Mouse (Mus musculus) NIH3T3 (cell line): ENCODE data around the gene Rora.

Experiments
- DNase-seq: peaks from one replicate; pipeline ENCODE4 v3.0.0-alpha.2; 2012; ENCODE audit warnings: low read depth

Gene Rora

DNA sequence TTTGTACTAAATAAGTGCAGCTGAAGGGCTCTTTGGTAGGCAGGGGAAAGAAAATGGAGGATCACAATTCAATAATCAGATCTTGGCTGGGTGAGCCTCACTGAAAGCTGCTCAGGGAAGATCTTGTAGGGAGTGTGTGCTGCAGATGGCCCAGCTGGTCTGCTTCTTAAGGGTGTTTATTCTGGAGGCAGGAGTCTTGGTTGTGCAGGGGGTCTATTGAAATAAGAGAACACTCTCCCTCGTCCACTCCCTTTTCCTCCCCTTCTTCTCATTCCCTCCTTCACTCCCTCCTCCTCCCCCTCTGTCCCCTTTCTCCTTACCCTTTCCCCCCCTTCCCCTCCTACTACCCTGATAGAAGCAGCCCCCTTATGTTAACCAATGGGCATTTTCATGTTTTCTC lies 167.8 kb downstream of the Rora start:
- no peak for DNase-seq

GRCm38 (mm10) chr9:68823292-68823691 lies 169.7 kb downstream of the Rora start:
- no peak for DNase-seq

GRCm38 (mm10) chr9:68825107-68825506 lies 171.5 kb downstream of the Rora start:
- no peak for DNase-seq

- no peak for DNase-seq
Measured at GRCm38 (mm10) chr9:68825841-68826240, 172.3 kb downstream of the Rora start.

- DNase-seq, result peak; percentile 31
Measured at GRCm38 (mm10) chr9:68827441-68827840, 173.9 kb downstream of the Rora start.

DNA sequence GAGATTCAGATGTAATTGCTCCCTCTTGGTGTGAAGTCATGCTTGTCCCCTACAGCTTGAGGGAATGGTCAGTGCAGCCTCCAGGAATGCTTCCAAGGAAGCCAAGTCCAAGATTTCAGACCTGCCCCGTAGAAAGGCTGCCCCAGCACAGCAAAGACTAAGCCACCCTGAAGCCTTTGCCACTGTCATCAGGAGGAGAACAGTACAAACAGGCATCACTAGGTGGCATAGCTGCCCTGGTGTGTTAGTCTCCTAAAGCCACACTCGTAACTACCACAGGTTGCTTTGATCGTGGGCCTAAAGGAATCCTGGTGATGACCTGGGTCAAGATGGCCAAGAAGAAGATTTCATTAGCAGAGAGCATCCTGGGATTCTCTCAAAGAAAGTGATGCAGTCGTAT lies 176.3 kb downstream of the Rora start:
- no peak for DNase-seq

DNA sequence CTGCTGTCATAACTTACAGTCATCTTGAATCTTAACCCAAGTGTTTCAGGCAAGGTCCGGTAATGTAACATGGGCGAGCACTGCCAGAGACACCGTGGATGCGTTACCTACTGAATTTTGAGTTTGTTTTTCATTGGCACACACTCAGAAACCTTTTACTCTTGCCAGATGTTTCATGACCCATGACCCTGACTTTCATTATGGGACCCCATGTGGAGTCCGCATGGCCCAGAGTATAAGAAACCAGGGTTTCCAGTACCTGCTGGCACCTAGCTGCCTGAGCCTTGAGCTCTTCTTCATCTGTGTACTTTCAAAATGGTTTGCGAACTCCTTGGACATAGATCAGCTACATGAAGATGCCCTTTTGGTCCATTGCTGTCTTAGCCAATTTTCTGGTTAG lies 179.7 kb downstream of the Rora start:
- no peak for DNase-seq

- DNase-seq, result no peak
Measured at GRCm38 (mm10) chr9:68835037-68835649, 181.6 kb downstream of the Rora start.

- DNase-seq, result no peak
Measured at GRCm38 (mm10) chr9:68842134-68842892, 188.7 kb downstream of the Rora start.

DNA sequence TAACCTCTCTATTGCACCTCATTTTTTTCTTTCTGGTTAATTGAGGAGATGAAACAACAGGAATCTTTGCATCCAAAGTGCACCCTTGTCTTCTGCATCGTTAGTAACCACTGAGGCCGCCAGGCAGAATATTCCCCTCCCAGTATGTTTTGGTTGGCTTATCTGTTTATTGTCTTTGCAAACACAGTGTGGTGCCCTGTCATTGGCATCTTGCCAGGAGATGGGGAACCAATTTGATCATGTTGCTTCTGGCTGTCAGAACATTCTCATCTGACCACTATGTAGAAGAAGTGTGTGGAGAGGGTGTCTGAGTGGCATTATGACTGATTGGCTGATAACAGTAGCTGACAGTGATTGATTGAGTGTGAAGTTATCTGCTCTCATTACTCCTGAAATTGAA lies 192.0 kb downstream of the Rora start:
- DNase-seq, result no peak

DNA sequence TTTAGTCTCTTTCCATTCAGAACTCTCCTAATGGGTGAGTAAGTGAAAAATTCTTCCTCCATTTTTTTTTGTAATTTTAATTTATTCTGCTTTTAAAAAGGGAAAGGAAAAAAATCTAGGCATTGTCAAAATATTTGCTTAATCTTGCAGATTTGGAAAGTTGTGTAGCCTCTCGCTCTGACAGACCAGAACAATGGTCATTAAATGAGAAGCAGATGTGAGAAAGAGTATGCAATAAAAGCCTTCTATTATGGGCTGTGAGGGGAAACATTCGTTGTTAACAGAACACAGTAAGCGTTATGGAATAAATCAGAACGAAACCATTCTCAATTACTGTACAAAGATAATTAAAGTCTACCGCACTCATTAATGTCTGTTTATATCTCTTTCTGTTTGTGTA lies 196.7 kb downstream of the Rora start:
- DNase-seq, result no peak

DNA sequence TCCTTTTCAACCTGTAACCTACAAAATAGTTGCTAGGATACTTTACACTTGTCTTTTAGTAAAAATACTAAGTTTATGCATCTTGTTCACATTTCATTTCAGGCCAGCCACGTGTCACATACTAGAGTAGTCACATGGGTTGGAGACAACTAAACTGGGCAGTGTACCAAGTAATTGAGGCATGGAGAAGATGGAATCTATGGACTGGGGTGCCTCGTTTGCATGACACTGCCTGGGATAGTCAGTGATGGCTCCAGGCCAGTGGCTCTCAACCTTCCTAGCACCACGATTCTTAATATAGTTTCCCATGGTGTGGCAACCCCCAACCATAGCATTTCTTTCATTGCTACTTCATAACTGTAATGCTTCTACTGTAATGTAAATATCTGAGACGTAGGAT lies 198.6 kb downstream of the Rora start:
- no peak for DNase-seq

DNA sequence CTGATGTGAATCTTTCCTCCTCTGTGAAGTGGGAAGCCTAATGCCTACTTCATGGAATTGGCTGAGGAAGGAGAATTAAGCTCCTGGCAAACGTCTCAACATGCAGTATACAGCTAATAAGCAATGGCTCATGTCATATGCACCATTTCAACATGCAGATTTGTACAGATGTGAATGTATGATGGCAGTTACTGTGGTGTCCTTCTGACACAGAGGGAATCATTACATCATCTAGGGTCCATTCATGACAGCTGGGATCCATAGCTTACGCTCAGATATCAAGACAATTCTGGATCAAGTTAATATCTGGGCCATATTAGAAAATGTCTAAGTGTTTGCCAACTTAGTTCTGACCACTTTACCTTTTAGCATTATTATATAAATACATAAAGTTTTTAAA lies 199.3 kb downstream of the Rora start:
- no peak for DNase-seq

DNA sequence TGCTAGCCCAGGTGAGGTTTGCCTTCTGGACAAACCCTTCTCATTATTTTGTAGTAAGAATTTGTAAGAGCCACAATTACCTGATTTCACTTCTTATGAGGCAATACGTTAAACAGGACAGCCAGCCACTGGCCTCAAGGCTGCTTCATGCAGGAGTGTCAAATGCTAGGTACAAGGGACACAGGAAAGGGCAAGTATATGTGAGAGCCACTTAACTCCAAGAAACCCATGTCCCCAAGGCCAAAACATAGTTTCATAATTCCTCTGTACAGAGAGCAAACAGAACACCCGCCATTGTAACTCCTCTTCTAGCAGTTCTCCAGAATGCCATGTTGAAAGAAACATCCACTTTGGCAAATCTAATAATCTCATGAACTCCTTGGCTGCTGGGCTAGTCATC lies 205.9 kb downstream of the Rora start:
- no peak for DNase-seq

DNA sequence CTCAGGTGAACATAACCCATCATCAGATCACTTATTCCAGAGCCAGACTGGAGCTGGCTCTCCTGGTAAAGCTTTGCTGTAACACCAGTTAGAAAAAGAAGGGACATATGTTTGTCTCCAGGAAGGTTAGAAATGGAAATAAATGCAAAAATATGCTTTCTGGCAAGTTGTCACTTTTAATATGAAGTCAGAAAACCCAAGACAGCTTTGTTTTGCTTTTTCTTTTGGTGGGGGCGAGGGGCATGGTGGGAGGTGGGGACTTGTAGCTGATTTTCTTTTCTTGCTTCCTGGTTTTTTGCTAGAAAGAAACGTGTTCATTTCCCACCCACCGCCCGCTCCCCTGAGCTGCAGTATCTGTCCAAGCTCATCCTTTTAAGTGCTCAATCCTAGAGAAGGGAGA lies 212.7 kb downstream of the Rora start:
- DNase-seq, result no peak

GRCm38 (mm10) chr9:68873838-68874237 lies 220.3 kb downstream of the Rora start:
- DNase-seq, result no peak

GRCm38 (mm10) chr9:68874544-68874943 lies 221.0 kb downstream of the Rora start:
- no peak for DNase-seq

- no peak for DNase-seq
Measured at GRCm38 (mm10) chr9:68875791-68876190, 222.2 kb downstream of the Rora start.

DNA sequence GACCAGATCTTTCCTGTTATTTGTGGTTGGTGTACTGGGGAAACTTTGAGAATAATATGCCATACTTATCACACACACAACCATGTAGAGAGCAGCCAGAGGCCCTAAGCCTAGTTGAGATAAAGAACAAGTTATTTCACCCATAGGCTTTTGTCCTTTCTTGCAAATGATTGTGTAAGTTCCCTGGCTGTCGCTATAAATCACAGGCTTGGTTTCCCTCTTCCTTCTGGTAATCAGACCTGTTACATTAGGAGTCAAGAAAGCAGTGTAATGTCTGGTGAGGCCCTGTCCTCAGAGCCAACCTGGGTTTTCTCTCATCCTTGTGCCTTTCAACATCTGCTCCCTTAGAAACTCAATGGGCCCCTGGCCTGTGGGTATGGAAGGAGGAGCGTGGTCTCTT lies 222.7 kb downstream of the Rora start:
- no peak for DNase-seq

DNA sequence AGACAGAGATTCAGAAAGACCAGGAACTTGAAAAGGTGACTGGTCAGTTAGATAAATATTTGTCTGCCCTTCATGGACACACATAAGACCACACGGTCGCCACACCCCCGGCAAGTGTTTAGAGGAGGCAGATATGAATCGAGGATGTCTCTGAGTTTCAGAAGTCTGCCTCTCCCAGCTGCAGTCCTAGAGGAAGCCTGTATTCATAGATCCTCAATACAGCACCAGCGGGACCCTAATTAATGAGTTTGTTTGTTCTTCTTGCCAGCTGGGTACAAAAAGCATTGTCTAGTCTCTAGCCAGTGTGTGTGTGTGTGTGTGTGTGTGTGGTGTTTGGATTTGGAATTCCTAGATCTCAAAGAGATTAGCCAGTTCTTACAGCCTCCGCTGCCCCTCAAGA lies 228.3 kb downstream of the Rora start:
- DNase-seq, result no peak

- no peak for DNase-seq
Measured at GRCm38 (mm10) chr9:68883005-68883404, 229.4 kb downstream of the Rora start.

DNA sequence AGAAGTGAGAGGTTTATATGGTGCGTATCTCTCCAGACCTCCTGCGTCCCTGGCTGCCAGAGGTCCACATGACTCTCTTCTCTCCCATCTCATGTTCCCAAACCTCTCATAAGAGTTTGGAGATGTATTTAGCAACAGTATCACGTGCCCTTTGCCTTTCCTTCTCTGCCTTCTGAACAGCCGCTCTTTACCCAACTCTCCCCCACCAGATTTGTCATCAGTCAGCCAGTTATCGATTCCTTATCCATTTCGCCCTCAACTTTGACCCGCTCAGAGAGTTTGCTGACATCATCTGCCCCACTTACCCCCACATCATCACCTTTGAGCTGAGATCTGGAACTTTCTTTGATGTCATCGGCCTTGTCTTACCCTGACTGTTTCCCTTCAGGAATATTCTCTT lies 230.1 kb downstream of the Rora start:
- no peak for DNase-seq

GRCm38 (mm10) chr9:68884451-68885035 lies 231.0 kb downstream of the Rora start:
- DNase-seq, result no peak

GRCm38 (mm10) chr9:68888670-68889069 lies 235.1 kb downstream of the Rora start:
- no peak for DNase-seq
